Mouse (Mus musculus) cerebral cortex, adult 2 months (tissue): Measurements from ENCODE around the gene Ptn.

Experiments used
- WGBS: fragments of 180-500 bp; shearing (Covaris S2); methylation state at CpG from one replicate; pipeline ENCODE4 v1.1.7; 2018; 5-methylcytosine and 5-hydroxymethylcytosine counted together

Gene Ptn

DNA sequence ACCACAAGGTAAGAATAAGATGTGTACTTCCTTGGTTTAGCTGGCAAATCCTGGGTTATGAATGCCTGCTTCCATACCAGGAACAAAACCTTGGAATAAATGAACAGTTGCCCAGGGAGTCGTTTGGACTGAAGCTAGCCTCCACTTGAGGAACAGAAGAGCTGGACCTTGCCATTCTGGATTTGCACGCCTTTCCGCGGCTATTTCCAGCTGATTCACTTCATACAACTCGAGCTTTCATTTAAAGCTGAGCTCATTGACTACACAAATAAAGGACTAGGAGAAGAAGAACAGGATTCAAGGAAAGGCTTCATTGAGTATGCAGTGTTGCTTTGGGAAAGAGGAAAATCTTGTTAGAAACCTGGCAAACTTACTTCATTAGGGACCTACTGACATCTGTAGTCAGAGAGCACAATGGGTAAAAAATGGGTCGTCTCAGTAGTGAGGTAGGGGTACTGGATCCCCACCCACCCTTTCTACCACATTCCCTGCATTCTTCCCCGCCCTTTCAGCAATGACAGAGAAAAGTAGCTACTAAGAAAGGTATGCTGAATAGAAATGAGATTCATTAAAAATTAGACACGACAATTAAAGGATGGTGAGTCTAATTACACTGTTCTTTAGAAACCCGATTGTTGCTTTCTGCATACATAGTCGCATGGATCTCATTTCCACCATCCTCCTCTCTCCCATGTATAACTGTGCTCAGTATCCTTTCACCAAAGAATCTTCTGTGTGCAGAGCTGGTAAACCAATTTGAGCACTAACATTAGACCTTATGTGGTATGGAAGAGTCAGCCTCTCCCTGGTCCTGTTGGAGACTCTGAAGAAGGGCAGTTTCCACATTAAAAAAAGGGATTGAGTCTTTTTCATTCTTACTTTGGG is 54.8 kb downstream of the Ptn start:
- WGBS: 45% methylated on average over 10 of the region's 10 CpGs

DNA sequence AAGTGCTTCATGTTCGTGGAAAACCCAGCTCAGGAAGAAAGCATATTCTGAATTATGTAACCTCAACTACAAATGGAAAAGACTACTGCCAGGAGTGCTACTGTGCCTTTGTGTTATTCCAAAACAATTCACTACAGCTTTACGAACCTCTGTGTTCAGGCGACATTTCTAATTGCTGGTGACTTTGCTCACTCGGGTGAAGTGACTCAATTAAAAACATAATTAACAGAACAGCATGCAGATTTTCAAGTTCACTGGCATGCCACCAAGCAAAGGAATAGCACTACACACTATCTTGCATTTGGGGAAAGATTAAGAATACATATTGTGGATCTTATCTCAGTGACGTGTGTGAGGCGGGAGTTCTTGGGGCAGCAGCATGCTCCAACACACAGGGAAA is 57.1 kb downstream of the Ptn start:
- 34% methylated on average over 6 of the region's 6 CpGs for WGBS

DNA sequence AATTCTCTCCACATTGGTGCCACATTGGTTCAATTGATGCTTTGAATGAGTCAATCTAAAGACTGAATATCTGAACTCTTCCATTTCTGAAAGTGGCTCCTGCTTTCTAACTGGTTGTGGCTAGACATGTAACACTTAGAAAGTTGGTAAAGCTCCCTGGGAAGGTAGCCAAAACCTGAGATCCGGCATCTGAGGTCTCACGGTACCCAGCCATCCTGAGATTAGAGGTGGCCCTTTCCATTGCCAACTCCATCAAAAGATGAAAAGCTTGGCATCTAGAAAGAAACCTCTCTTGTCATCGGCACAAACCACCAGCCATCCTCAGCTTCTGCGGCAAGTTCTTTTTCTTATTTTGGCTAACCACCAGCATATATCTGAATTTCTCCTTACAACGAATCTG is 70.2 kb downstream of the Ptn start:
- 44% methylated on average over 5 of the region's 5 CpGs for WGBS

DNA sequence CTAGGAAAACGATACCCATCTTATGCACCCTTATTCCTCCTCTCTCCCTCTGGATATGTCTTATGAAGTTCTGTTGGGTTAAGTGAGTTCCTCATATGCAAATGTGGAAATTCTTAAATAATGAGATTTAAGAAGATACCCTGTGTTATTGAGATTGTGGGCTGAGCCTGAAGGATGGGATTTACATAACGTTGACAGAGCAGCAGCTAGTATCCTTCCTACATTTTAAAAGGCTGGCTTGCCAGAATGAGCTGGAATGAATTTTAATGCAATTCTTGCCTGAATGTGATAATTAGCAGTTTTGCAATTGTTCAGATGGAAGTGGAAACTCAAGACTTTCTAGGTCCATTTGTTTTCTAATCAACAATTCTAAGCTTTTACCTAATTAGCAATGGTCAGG is 73.3 kb downstream of the Ptn start:
- 39% methylated on average over 2 of the region's 2 CpGs for WGBS

DNA sequence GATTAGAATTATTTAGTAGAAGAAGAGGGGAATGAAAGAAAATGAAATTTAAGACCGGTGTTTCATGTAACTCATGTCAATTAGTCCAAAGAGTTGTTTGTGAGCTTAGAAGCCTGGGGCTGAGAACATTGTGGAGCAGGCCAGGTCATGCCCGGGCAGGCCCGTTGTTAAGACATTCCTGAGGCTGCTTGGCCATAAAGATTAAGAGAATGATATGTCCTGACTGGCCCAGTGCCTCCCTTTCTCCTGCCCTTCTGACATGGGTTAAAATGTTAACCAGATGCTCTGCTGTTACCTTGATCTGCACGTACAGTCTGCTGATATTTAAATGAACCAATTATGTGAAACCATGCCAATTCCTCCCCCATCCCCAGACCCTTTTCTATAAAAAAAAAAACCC is 74.4 kb downstream of the Ptn start:
- 65% methylated on average over 4 of the region's 4 CpGs for WGBS

DNA sequence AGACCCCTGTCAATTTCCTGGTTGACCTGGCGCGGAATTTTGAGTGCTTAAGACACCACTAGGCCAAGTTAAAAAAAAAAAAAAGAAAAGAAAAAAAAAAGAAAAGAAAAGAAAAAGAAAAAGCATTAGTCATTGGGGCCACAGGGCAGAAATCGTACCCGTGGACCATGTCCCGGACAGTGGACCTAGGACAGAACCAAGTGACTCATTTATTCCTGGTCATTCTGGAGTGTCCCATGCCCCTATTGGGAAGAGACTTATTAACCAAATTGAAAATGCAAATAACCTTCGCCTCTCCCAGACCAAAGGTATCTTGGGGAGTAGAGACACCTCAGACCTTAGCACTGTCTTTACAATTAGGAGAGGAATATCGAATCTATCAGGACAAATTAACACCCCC is 80.2 kb downstream of the Ptn start:
- 93% methylated on average over 7 of the region's 7 CpGs for WGBS

DNA sequence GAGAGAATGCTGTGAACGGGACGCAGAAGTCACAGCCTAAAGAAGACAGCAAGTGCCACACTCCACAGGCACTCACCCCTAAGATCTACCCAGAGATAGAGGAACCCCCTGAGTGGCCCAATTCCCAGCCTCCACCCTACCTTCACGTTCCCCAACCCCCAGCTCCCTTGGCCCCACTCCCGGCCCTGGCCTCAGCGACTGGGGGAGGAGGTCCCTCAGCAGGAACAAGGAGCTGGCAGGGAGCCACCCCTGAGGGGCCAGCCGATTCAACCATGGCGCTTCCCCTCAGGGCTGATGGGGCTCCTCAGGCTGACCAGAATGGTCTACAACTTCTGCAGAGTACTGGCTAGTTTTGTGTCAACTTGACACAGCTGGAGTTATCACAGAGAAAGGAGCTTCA is 81.9 kb downstream of the Ptn start:
- WGBS: 41% methylated on average over 7 of the region's 7 CpGs

DNA sequence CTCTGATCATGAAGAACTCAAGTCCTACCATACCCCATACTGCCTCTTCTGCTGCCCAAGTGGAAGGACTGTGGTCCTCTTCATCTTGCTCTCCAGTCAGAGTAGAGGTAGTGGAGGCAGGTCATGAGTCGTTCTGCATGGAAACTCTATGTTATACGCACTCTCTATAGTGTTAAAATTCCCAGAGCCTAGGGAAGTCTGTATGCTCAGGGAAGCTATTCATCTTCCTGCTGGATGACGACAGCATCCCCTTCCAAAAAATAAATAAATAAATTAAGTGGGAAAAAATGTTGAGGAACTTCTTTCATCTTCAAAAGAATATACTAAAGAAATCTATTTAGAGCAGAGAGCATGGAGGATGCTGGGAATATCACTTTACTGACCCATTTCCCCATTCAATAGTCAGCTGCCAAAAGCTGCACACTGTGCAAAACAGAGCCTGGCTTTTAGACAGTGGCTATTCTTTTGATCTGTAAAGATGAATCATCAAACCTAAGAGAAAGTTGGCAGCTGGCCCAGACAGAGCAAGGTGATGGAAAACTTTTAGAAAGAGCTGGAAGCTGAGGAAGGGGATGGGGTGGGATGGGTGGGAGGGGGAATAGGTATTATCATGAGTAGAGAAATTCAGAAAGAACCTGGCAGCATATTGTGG is 84.4 kb downstream of the Ptn start:
- 49% methylated on average over 3 of the region's 3 CpGs for WGBS

DNA sequence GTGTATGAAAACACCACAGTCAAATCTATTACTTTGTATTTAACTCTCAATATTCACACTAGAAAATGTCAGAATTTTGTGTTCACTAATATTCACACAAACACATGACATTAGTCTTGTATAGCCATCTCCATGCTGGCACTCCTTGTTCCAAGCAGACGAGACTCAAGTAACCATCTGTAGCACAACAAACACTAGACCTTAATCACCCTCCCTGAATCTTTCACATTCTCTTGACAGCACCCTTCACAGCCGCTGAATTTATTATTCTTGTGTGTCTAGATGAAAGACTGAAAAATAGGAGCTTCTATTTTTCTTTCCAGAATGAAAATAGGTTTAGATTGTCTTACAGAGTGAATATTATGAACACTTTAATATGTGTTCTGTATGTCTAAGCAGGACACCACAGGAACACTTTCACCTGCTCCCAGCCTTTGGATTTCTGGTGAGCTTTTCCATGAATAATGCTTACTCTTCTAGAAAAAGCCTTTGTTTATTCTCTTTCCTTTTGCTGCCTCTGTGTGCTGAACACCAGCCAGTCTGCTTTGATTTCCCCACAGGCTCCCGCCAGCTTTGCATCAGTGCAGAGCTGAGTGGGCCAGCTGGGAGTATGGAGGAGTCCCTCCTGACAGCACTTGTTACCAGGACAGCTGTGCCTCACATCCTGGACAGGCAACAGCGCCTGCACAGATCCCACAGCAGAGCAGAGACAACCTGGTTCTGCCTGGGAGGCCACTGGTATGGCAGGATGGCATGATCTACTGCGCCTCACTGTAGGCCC is 87.1 kb downstream of the Ptn start:
- WGBS: 28% methylated on average over 5 of the region's 5 CpGs

DNA sequence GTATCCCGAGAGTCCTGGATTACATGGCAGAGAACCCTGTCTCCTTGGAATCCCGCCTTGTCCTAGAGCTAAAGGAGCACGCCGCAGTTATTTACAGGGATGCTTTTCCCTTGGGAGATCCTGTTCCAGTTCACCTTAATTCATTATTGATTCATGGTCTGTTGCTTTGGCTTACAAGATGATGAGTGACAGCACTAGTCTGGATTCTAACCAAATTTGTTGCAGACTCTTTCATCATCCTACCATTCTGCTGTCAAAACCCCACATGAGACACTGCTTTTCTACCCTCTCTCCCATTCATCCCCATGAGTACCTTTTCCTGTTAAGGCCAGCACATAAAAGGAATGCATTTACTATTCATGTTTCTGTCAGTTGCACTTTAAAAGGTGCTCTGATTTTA is 96.7 kb downstream of the Ptn start:
- WGBS: 84% methylated on average over 4 of the region's 4 CpGs

DNA sequence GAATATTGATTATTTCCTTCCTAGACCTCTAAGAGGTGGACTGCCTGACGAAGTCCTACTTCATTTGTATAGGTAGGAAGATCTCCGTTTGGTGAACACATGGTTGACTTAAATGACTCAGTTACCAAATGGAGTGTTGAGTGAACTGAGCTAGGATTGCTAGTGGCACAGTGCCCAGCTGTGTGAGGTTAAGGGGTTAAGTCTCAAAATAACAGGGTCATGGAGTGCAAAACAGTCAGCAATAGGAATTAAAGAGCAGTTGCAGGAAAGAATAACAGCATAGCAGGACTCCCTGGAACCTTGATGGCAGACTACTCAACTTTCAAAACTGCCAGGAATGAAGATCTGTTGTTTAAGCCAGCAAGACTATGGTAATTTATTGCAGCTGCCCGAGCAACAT is 114.5 kb downstream of the Ptn start:
- 67% methylated on average over 3 of the region's 3 CpGs for WGBS

DNA sequence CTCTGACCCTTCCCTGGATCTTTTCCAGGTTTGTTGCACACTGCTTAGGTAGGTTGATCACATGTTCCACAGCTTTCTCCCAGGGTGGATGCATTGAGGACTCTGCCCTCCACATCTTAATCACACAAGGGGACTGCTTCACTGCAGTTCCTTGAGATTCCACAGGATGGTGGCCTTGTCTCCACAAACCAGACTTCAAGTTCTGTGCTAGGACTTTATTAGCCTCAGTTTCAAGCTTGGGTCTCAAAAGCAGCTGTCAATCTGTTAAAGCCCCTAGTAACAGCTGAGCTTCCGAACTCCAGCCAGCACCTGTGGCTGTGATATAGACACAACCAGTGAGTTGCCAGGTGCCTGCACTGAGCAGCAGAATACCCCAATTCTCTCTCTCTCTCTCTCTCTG is 118.5 kb downstream of the Ptn start:
- 9% methylated on average over 1 of the region's 1 CpGs for WGBS

DNA sequence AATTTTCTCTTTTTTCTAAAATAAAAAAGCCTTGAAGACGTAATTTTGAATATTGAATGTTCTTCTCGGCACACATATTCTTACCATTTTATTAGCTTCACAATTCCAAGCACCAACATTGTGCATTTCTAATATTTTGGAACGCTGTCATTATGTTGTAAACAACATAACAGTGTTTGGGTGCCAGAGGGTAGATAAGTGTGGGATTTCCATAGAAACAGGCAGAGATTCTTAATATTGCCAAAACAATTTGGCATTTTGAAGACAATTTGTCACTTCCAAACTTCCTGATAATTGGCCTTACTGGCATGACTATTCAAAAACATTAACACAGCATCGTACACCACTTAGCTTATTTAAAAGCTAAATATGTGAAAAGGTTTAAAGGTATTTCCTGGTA is 119.1 kb downstream of the Ptn start:
- WGBS: 67% methylated on average over 4 of the region's 4 CpGs

DNA sequence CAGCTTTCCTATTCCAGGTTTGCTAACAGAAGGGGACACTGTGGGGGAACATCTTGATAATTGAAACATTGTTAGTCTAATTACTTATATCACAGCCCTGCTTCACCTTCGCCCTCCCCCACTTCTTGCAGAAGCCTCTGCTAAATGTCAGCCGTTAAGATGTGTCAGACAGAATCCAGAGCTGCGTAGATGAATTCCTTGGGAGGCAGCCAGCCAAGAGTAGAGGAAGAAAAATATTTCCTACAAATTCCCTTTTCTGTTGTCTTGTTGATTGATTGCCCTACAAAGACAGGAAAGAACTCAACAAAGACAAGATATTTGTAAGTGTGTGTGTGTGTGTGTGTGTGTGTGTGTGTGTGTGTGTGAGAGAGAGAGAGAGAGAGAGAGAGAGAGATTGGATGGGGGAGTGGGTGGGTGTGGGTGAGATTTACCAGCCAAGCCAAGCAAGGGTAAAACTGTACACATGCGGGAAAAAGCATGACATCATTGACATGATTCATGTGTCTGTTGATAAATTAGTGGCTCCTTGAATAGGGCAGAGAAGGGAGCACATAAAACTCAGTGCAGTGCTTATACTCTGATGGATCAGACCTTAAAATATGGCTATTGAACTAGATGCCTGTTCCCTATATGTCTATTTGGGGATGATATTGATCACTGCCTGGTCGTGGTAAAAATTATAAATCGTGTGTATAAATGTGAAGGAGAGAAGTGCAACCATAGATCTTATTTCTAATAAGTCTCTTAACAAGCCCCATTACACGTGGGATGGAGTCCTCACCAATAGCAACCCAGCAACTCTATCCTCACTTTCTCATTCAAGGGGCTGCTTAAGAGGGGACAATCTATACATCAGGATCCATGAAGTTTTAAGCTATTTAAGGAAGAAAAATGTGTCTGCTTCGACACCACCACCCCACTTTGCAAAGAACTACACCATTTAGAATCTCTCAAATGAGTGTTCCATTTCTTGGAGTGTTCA is 133.0 kb downstream of the Ptn start:
- 66% methylated on average over 8 of the region's 8 CpGs for WGBS

DNA sequence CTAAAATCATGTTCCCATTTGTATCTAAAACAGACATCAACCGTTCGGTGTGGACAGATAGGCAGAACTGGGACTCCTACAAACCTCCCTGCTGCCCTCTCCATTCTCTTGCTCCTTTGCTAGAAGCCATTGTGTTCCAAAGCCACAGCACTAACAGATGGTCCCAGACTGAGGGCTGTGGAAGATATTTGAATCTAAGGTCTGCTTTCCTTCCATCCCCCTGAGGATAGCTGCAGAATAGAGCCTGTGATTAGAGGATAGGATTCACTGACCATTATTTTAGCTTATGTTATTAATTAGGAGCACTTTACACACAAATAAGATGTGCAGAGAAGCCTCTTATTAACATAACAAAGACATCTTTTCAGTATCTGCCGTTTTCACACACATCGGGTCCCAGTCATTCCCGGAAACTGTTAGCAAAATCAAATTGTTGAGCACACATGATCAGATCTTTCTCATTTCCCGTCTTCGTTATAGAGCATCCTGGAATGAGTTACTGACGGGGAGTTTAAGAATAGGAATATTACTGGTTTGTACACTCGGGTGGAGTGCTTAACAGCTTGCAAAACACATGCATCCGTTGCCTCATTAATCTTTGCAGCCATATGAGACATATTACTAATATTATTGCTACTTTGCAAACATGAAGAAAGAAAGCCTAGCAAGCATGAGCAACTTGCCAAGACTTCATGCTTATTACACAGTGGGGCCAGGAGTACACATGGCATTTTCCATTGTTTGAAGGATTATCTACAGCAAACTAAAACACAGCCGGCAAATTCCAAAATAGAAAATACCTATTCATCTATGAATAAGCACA is 137.4 kb downstream of the Ptn start:
- WGBS: 66% methylated on average over 11 of the region's 11 CpGs

DNA sequence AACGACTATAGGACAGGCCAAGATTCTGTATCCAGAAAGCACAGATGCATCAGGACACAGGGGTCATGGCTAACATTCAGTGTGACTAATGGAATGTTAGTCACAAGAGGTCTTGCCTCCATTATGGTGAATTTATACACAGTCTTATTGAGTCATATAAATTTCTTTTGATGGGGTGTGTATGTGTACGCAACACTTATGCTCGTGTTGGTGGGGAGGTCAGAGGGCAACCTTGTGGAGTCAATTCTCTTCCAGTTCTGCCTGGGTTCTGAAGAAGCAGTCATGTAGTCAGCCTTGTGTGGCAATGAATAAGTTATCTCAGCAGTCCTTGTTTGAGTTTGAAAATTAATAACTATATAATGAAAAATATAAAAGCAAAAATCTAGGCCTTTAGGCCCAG is 138.7 kb downstream of the Ptn start:
- WGBS: 97% methylated on average over 3 of the region's 3 CpGs
